Mouse (Mus musculus) cortical plate, adult 2 months (tissue): Measurements from ENCODE around the gene Hip1r.

ENCODE experiments used
- CTCF ChIP-seq: fragments of 200-500 bp; IDR thresholded peaks from 2 replicates; pipeline ENCODE4 v1.5.1; 2011; ENCODE audit warnings: mild to moderate bottlenecking, control low read depth, low read length; ENCODE audit not compliant: insufficient read depth; ENCODE audit errors: extremely low read depth
- POLR2A ChIP-seq: fragments of 200-500 bp; IDR thresholded peaks from 2 replicates; pipeline ENCODE4 v1.6.1; 2011; ENCODE audit warnings: mild to moderate bottlenecking, low read length, control low read depth; ENCODE audit not compliant: insufficient read depth; ENCODE audit errors: extremely low read depth

- TF ChIP-seq POLR2A (no peak), CTCF (no peak)
Observed at GRCm38 (mm10) chr5:124016291-124016821, 42.9 kb downstream of the Hip1r start.
